Mouse (Mus musculus) c-Kit-positive CD71-positive TER-119-positive erythroid progenitor cells, embryonic 14.5 days (primary cell): ENCODE results near the gene Cdk14.

Experiments used
- DNase-seq: peaks from one replicate; pipeline ENCODE4 v3.0.0-alpha.2; 2013; ENCODE audit warnings: low spot score

Cdk14 gene

GRCm38 (mm10) chr5:5056102-5056883 lies 363.8 kb downstream of the Cdk14 start:
- DNase-seq: no peak

DNA sequence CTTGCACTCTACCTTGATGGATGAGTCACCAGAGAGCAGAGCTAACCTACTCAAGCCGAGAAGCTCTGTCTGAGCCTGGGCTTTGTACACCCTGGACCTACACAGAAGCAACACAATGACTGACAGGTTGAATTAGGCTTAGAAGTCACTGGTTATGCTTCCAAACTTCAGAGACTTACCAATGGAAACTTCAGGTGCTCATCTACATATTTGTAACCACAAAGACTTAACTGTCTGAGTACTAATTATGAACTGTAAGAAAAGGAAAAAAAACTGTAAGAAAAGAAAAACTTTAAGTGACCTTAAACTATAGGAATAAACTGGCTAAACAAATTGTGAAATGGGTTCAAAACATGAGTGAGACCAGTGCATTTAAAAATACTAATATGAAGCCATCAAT lies 364.6 kb downstream of the Cdk14 start:
- no peak for DNase-seq

DNA sequence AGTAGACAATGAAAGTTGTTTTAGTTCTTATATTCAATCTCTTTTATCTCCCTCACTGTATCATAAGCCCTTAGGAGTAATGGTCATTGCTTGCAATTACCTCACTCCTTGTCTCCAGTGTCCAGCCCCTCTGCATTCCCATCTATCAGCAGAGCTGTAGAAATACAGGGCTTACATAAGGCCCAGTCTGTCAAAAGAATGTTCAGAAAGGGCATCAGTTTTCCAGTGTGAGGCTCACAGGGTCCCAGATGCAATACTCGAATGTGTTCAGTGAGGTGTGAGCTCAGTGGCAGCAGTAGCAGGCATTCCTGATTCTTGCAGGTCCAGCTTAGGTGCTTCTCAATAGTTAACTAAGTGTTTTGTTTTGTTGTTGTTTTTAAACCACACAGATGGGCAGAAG lies 365.8 kb downstream of the Cdk14 start:
- no peak for DNase-seq

- DNase-seq: no peak
Observed at GRCm38 (mm10) chr5:5044326-5044725, 375.8 kb downstream of the Cdk14 start.

DNA sequence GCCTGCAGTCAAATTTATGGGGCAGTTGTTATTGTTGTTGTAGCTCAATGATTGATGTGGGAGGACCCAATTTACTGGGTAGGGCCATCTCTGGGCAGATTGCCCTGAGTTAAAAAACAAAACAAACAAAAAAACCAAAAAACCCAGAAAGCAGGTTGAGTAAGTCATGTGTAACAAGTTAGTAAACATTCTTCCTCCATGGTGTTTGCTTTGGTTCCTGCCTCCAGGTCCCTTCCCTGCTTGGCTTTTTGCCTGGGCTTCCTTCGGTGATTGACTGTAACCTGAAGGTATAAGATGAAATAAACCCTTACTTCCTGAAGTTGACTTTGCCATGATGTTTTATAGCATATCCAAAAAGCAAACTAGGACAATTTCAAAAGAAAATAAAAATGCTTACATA lies 377.4 kb downstream of the Cdk14 start:
- DNase-seq: no peak

- DNase-seq: no peak
Observed at GRCm38 (mm10) chr5:5041480-5041879, 378.6 kb downstream of the Cdk14 start.

DNA sequence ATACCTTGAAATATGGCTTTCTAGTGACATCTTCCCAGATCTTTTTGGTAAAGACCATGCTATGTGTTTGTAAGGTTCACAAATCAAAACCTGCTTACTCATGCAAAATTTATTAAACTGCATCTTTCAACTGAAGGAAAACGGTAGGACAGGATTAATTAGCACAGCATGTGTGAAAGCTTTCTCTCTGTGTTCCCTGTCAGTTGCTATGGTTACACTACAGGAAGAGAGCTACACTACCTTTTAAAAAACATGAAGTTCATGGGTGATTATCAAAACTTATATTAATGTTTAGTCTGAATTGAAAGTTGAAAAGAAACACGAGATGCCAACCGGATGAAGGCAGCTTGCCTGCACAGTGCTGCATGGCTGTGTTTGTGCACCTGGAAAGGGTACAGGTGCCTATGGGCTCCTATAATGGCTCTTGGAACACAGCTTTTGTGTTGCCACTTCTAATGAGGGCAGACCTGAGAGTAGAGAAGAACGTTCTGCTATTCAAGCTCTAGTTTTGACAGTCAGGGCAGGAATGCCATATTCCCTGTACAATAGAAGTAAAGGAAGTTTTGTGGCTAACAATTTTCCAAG lies 380.3 kb downstream of the Cdk14 start:
- no peak for DNase-seq

GRCm38 (mm10) chr5:5033445-5033844 lies 386.7 kb downstream of the Cdk14 start:
- no peak for DNase-seq

GRCm38 (mm10) chr5:5032847-5033246 lies 387.3 kb downstream of the Cdk14 start:
- no peak for DNase-seq

DNA sequence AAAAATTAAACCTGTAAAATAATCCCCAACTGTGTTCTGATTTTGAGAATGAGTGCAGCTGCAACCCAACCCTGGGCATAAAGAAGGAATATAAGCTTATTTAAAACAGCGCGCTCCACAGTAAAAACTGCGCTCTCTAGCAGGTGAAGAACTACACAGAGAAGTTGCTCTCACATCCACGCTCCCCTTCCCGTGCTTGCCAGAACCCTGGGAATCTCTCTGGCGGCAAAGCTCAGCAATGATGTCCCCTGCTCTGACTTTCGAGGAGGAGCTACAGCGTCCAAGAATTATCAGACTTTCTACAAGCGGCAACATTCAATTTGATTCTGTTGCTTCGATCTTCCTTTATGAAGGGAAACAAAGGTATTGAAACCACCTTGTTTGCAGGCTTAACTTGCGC lies 387.7 kb downstream of the Cdk14 start:
- no peak for DNase-seq

DNA sequence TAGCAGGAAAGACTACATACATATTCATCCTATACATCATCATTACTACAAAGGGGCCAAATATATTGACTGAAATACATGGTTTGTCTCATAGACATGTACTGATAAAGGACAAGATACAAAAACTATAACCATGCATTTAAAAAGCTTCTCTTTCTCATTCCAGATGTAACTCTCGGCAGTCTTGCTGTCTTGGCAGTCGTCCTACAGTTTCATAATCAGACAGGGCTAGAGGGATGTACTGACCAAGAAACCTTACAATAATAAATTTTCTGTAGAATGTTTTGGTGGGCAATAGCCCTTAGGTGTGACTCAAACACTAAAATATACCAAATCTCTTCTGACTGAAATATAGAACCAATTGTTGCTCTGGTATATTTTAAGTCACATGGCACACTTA lies 389.7 kb downstream of the Cdk14 start:
- no peak for DNase-seq

DNA sequence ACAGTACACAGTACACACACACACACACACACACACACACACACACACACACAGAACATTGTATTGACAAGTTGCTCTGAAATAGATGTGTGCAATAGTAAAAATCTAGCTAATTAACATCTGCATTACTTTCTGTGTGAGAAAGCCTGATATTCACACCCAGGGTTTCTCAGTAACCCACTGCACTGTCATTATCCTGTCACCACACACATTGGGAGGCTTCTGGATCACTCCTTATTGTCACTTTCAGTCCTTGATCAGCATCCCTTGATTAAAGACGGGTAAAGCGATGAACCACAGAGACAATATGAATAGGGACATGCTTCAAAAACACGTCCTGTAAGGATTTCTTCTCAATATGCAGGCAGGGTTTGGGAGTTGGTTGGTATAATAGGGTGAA lies 401.2 kb downstream of the Cdk14 start:
- no peak for DNase-seq

GRCm38 (mm10) chr5:5018242-5018641 lies 401.9 kb downstream of the Cdk14 start:
- no peak for DNase-seq

- no peak for DNase-seq
Observed at GRCm38 (mm10) chr5:5013783-5014182, 406.3 kb downstream of the Cdk14 start.

- DNase-seq: no peak
Observed at GRCm38 (mm10) chr5:5012521-5013346, 407.4 kb downstream of the Cdk14 start.

DNA sequence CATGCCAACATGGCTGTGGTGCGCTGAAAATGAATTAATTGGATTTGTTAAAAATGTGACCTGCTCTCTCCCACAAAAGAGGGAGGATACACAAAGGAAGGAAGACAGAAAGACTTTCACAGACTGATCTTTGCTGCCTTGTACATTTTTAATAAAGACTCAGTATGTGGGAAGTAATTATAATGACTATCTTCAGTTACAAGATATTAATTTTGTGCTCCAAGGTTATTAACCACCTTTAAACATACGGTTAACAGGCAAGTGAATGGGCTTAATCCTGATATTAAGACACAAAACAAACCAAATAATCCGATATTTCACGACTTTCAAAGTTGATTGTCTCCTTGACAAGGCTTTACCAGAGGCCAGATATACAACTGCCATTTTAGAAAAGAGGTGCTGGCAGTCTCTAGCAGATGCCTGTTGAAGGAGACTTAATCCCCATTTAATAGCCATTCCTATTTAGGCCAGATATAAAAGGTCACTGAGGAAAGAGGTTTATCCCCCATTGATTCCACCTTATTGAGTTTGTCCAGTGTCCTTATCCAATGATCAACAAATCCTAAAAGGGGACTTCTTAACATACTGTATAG lies 411.9 kb downstream of the Cdk14 start:
- DNase-seq: no peak

DNA sequence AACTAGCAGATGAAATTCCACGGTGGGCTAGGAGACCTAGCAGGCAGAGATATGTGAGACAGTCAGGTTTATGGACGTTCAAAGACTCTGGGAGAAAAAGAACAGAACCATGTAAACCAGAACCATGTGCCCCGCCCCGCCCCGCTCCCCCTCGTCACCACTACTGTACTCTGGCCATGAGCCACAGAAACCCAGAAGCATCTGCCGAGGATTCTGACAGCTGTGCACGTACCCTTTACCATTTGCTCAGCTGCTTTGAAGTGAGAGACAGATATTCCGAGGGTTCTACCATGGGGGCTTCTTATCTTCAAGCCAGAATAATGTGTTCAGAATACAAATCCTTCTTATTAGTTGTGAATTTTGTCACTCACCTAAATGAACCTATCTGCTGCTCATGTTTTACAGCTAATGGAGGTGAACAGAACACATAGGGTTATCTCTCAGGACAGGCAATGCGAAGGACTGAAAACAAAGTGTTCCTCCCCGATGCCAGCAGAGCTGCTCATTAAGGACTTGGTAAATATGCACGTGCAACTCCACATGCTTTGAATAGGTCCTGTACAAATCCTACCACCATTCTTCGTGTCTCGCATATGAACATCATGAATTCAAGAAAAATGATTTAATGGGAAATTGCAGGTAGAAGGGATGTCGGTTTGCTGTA lies 412.5 kb downstream of the Cdk14 start:
- DNase-seq: no peak

- no peak for DNase-seq
Observed at GRCm38 (mm10) chr5:5005633-5006032, 414.5 kb downstream of the Cdk14 start.

GRCm38 (mm10) chr5:5004740-5005139 lies 415.4 kb downstream of the Cdk14 start:
- DNase-seq: no peak

DNA sequence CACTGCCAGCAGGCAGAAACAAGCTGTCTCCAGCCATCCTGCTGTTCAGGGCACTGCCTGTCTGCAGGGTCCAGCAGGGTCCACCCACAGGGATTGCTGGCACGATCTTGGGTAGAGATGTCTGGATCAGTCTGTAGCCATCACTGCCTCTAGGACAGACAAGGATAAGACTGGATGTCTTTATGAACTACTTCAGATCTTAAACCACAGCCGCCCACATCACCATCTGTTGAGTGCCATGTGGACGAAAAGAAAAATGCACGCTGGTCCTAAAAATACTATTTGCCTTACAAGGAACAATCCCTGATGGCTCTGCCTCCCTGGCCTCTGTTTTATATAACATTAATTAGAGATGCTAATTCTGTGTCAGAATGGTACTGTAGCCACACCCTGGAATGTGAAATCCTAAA lies 426.9 kb downstream of the Cdk14 start:
- DNase-seq: no peak

DNA sequence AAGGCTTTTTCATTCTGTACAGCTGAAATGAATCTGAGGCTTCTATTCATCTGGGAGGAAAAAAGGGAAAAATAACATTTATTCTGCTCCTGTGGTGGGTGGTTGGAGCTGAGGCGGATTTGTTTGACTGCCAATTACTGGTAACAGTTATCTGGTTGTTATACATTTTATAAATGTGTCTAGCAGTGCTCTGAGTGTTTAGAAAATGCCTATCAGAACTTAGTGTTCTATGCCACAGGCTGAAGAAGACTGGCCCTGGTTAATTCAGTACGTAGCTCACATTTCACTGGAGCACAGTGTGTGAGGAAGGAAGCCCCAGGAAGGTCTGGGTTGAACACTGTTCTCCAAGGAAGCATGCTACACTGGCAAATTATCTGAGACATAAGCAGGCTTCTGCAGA lies 429.1 kb downstream of the Cdk14 start:
- DNase-seq: no peak

GRCm38 (mm10) chr5:4990237-4990636 lies 429.9 kb downstream of the Cdk14 start:
- no peak for DNase-seq
